Mouse (Mus musculus): ENCODE results near the gene Plin4. TPM values are rescaled to one million over a fixed set of nuclear protein-coding genes. Genes with fewer than 3 reads are reported as not detected.
"Not testable (repeated sequence)": the region's sequence is repeated elsewhere in the genome, so short reads cannot be mapped to it uniquely, and the experiment has no call there.

Gene Plin4
- polyA plus RNA-seq, 1 experiment from 2014 or later = 7.1 TPM

DNA sequence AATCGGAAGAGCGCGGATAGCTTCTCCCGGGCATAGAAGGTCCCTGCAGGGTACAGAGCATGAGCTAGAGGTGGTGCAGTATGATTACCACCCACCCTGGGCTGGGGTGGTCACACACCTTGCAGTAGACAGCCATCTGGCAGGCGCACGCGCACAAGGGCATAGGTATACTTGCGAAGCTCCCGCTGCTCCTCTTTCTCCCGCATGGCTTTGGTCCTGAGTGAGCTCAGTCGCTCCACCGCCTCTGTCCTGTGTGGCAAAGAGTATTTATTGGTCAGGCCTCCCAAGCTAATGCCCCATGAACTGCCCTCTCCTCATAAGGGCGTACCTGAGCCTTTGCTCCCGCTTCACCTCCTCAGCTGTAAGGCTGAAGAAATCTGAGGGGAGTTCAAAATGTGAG lies 40.5 kb downstream of the Plin4 start:
- CTCF ChIA-PET = interaction anchor here (1.3 to 2.5 kb wide), 2 partner anchors 9 to 12 kb away, joined by 4 to 10 read pairs; no protein-coding TSS in a partner anchor
- ATAC-seq (no peak), DNase-seq (ENCODE audit: low read depth, low spot score) (no peak)
- POLR2A ChIA-PET = no interaction called here
- in situ Hi-C loops (cut with MboI; ENCODE audit: low pct_unique_long_range_greater_than_20kb) = no loop called here
- TF ChIP-seq CTCF (IDR thresholded peaks at IDR 0.05) = no peak
- H3K27me3 ChIP-seq = no peaks in the 10 kb centered on the region

DNA sequence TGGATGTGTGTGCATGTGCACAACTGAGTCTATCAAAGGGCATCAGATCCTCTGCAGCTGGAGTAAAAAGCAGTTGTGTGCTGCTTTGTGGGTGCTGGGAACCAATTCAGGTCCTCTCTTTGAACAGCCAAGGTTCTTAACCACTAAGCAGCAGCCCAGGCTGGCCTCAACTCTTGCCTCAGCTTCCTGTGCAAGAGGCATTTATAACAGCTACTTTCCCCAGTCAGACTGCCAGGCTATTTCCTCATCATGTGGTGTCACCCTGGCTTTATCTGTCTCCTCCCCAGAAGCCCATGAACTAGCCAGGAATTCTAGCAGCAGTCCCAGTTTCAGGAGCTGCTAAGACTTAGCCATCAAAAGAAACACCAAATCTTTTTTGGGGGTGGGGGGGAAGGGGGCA lies 43.2 kb downstream of the Plin4 start:
- no peaks in the 10 kb centered on the region for H3K27me3 ChIP-seq
- in situ Hi-C loops (cut with MboI; ENCODE audit: low pct_unique_long_range_greater_than_20kb) = no loop called here
- CTCF ChIA-PET = no interaction called here
- POLR2A ChIA-PET = no interaction called here
- DNase-seq (ENCODE audit: low read depth, low spot score) = no peak
- ATAC-seq = no peak
- TF ChIP-seq CTCF (IDR thresholded peaks at IDR 0.05) = no peak

GRCm38 (mm10) chr17:56065715-56066114 lies 43.9 kb downstream of the Plin4 start:
- ChIA-PET POLR2A (interaction anchor here (0.7 kb wide), 1 partner anchor 10 kb away, joined by 4 read pairs; no protein-coding TSS in a partner anchor), CTCF (interaction anchor here (2.0 kb wide), 1 partner anchor 29 kb away, joined by 5 read pairs; no protein-coding TSS in a partner anchor)
- in situ Hi-C loops (cut with MboI; ENCODE audit: low pct_unique_long_range_greater_than_20kb); H3K27me3 ChIP-seq; ATAC-seq; DNase-seq (ENCODE audit: low read depth, low spot score): not testable (repeated sequence)

DNA sequence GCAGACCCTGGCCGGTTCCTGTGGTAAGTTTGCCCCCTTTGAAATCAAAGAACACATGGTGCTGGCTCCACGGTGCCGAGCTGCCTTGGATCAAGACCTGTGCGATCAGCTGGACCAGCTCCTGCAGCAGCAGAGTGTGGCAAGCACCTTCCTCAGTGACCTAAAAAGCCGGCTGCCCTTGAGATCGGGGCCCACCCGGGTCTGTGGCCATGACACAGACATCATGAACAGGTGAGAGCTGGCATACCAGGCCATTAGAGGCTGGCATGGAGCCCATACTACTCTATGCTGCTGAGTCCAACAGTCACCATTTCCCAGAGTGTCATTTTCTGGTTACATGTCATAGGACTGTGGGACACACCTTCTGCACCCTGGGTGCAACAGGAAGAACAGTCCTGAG lies 47.5 kb downstream of the Plin4 start:
- ATAC-seq = no peak
- no peak for DNase-seq (ENCODE audit: low read depth, low spot score)
- no peak for TF ChIP-seq CTCF (IDR thresholded peaks at IDR 0.05)
- ChIA-PET POLR2A (no interaction called here), CTCF (interaction anchor here (1.4 to 2.1 kb wide), 3 partner anchors 12 to 52 kb away, joined by 3 to 5 read pairs (median 3); no protein-coding TSS in a partner anchor)
- in situ Hi-C loops (cut with MboI; ENCODE audit: low pct_unique_long_range_greater_than_20kb) = no loop called here
- H3K27me3 ChIP-seq = no peaks in the 10 kb centered on the region

- in situ Hi-C loops (cut with MboI; ENCODE audit: low pct_unique_long_range_greater_than_20kb) = no loop called here
- TF ChIP-seq CTCF (IDR thresholded peaks at IDR 0.05) = no peak
- ATAC-seq (no peak), DNase-seq (ENCODE audit: low read depth, low spot score) (no peak)
- no peaks in the 10 kb centered on the region for H3K27me3 ChIP-seq
- POLR2A ChIA-PET = no interaction called here
- CTCF ChIA-PET = interaction anchor here (1.2 to 2.8 kb wide), 6 partner anchors 10 to 81 kb away, joined by 3 to 10 read pairs (median 4); partner anchors contain the start of gene Sh3gl1
Measured at GRCm38 (mm10) chr17:56057381-56058120, 52.1 kb downstream of the Plin4 start.

DNA sequence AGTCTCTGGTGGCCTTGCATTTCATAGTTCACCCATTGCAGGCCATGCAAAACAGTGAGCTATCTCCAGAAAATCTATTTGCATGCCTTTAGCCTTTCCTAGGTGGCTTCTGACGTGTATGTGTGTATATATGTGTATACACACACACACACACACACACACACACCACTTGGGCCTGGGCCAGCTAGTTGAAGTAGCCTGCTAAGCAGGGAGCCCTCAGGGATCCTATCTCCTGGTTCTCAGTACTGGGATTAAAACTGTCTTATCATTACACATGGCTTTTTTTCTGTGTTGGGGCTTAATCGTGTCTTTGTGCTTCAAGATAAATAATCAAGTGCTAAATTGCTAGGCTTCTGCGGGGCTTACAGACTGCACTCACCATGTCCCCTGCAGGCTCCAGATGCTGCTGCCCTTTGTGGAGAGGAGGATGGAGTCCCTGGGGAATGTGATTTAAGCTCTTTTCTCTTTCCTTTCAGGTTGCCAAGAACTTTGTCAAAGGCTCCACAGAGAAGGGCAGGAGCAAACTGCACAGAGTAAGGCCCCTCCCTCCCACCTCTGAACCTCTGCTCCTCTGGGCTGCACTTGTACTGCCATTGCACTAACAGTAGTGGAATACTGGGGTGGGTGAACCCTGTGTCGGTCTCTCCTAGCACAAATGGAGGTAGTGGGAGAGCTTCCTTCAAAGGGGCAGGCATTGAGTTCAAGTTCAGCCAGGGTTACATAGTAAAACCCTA lies 53.5 kb downstream of the Plin4 start:
- CTCF ChIA-PET = interaction anchor here (1.2 to 2.8 kb wide), 5 partner anchors 9 to 79 kb away, joined by 3 to 10 read pairs (median 4); no protein-coding TSS in a partner anchor
- H3K27me3 ChIP-seq = no peaks in the 10 kb centered on the region
- in situ Hi-C loops (cut with MboI; ENCODE audit: low pct_unique_long_range_greater_than_20kb) = no loop called here

DNA sequence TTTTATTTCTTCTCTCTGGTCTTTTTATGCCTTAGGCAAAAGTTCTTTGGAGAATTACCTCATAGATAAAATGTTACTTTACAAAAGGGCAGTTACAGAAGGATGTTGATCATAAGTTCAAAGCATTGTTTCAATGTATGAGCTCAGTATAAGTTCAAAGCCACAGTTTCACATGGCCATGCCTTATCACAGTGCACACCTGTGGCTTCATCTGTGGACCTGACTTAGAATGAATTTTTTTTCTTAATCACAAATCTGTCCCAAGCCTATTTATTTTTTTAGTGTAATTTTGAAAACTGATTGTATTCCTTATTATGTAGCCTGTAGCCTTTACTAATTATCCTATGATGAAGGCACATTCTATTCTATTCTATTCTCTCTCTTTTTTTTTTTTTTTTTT lies 54.7 kb downstream of the Plin4 start:
- DNase-seq (ENCODE audit: low read depth, low spot score) (no peak), ATAC-seq (no peak)
- TF ChIP-seq CTCF (IDR thresholded peaks at IDR 0.05) = no peak
- in situ Hi-C loops (cut with MboI; ENCODE audit: low pct_unique_long_range_greater_than_20kb) = no loop called here
- no peaks in the 10 kb centered on the region for H3K27me3 ChIP-seq
- ChIA-PET CTCF (interaction anchor here (0.6 to 2.1 kb wide), 3 partner anchors 10 to 37 kb away, joined by 3 to 5 read pairs (median 3); no protein-coding TSS in a partner anchor), POLR2A (no interaction called here)

More for the DNA sequence above, 53.5 kb downstream of the Plin4 start:
- ATAC-seq (no peak), DNase-seq (ENCODE audit: low read depth, low spot score) (no peak)
- no peak for TF ChIP-seq CTCF (IDR thresholded peaks at IDR 0.05)
- POLR2A ChIA-PET = interaction anchor here (0.5 to 0.6 kb wide), 2 partner anchors 10 to 14 kb away, joined by 4 read pairs; no protein-coding TSS in a partner anchor

DNA sequence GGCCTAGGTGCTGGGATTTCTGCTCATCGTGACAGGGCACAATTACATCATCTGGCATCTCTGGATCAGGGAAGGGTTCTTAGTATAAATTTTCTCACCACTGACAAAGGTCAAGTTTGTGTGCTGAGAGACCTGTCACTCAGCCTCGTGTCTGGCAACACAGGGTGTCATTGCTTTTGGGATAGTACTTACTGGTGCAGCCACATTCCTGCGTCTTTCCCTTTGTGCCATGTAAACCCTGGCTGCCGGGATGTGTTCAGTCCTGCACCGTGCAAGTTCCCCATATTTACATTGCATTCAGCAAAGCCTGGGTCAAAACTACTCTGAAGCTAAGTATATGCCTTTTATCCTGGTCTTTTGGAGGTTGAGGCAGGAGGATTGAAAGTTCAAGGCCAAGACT lies 58.2 kb downstream of the Plin4 start:
- no peak for DNase-seq (ENCODE audit: low read depth, low spot score)
- CTCF ChIA-PET = no interaction called here
- H3K27me3 ChIP-seq = no peaks in the 10 kb centered on the region
- ATAC-seq = no peak
- POLR2A ChIA-PET = no interaction called here
- no peak for TF ChIP-seq CTCF (IDR thresholded peaks at IDR 0.05)
- in situ Hi-C loops (cut with MboI; ENCODE audit: low pct_unique_long_range_greater_than_20kb) = no loop called here

Other genes starting within 250 kb of the Plin4 start
- gene Zfp119a, start 230.9 kb downstream of the Plin4 start, polyA plus RNA-seq (2021) = 6.5 TPM
- 6.8 TPM for gene Zfp959, start 217.7 kb downstream of the Plin4 start, polyA plus RNA-seq (2021)
- 4.9 TPM for gene Zfp119b, start 160.3 kb downstream of the Plin4 start, polyA plus RNA-seq (2021)
- not detected for gene Ebi3, start 157.2 kb downstream of the Plin4 start, polyA plus RNA-seq (2021)
- gene Yju2, start 150.7 kb downstream of the Plin4 start, polyA plus RNA-seq (2021) = 15.0 TPM
- not detected for gene Shd, start 139.3 kb downstream of the Plin4 start, polyA plus RNA-seq (2021)
- gene Fsd1, start 123.3 kb downstream of the Plin4 start, polyA plus RNA-seq (2021) = 26.2 TPM
- gene Stap2, start 104.2 kb downstream of the Plin4 start, polyA plus RNA-seq (2021) = 14.2 TPM
- gene Mpnd, start 104.1 kb downstream of the Plin4 start, polyA plus RNA-seq (2021) = 174 TPM
- gene Sh3gl1, start 73.2 kb downstream of the Plin4 start, polyA plus RNA-seq (2021) = 85.2 TPM
- 18.0 TPM for gene Chaf1a, start 69.4 kb downstream of the Plin4 start, polyA plus RNA-seq (2021)
- 66.0 TPM for gene Ubxn6, start 34.8 kb downstream of the Plin4 start, polyA plus RNA-seq (2021)
- gene Hdgfl2, start 30.2 kb downstream of the Plin4 start, polyA plus RNA-seq (2021) = 117 TPM
- gene Plin5, start 7.8 kb upstream of the Plin4 start, polyA plus RNA-seq (2021) = 0.55 TPM
- gene Lrg1, start 12.2 kb upstream of the Plin4 start, polyA plus RNA-seq (2021) = 0.08 TPM
- gene Sema6b, start 30.5 kb upstream of the Plin4 start, polyA plus RNA-seq (2021) = 2.0 TPM
- gene Tnfaip8l1, start 52.7 kb upstream of the Plin4 start, polyA plus RNA-seq (2021) = 2.0 TPM
- 96.5 TPM for gene Mydgf, start 74.1 kb upstream of the Plin4 start, polyA plus RNA-seq (2021)
- 58.5 TPM for gene Dpp9, start 109.1 kb upstream of the Plin4 start, polyA plus RNA-seq (2021)
- 17.2 TPM for gene Fem1a, start 147.0 kb upstream of the Plin4 start, polyA plus RNA-seq (2021)
- 23.9 TPM for gene Ticam1, start 167.0 kb upstream of the Plin4 start, polyA plus RNA-seq (2021)
- gene Plin3, start 183.1 kb upstream of the Plin4 start, polyA plus RNA-seq (2021) = 82.5 TPM
- gene Arrdc5, start 190.5 kb upstream of the Plin4 start, polyA plus RNA-seq (2021) = not detected
- 44.3 TPM for gene Uhrf1, start 193.5 kb upstream of the Plin4 start, polyA plus RNA-seq (2021)
- gene Kdm4b, start 216.3 kb upstream of the Plin4 start, polyA plus RNA-seq (2021) = 29.1 TPM